Mouse (Mus musculus): ENCODE measurements around the gene Tecr. TPM values are rescaled to one million over a fixed set of nuclear protein-coding genes. Genes with fewer than 3 reads are reported as not detected.

Tecr gene
- polyA plus RNA-seq, 1 experiment from 2014 or later, result 497 TPM

DNA sequence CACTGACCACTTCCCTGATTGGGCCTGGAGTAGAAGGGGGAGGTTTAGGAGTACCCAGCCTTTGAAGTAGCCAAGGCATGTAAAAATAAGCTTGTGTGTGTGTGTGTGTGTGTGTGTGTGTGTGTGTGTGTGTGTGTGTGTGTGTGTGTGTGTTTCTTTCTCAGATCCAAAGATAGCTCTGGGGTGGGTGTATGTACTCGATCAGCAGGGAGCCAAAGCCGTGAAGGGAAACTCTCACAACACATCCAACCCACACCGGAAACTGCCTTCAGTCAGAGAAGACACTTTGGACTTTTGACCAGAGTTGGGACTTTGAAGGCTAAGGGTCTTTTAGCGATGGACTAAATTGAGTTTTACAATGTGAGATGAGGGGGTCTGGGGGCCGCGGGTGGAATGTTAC lies 41.9 kb upstream of the Tecr start:
- Histone ChIP-seq H3K36me3 (ENCODE audit: control insufficient read depth, insufficient read depth, low read length) (no peaks in the 10 kb centered on the region), H3K27ac (replicated peaks; ENCODE audit: low read depth, low read length) (no peak overlapping the region), H3K9ac (ENCODE audit: low read depth, low read length) (no peak overlapping the region), H3K4me1 (ENCODE audit: control insufficient read depth, insufficient read depth, low read length) (peaks cover 15% of the 10 kb centered on the region), H3K27me3 (replicated peaks; ENCODE audit: control insufficient read depth, insufficient read depth, low read length) (no peaks in the 10 kb centered on the region), H3K4me3 (ENCODE audit: low read depth, low read length) (no peak overlapping the region), H3K4me2 (ENCODE audit: low read depth, low read length) (no peak overlapping the region), H3K9me3 (ENCODE audit: control insufficient read depth, low read length) (no peaks in the 10 kb centered on the region; the same call in 1 of the 2 replicates)
- WGBS, result 92% methylated on average over 6 of the region's 6 CpGs
- DNase-seq (ENCODE audit: low spot score) (no peak), ATAC-seq (ENCODE audit: low read depth) (no peak)

DNA sequence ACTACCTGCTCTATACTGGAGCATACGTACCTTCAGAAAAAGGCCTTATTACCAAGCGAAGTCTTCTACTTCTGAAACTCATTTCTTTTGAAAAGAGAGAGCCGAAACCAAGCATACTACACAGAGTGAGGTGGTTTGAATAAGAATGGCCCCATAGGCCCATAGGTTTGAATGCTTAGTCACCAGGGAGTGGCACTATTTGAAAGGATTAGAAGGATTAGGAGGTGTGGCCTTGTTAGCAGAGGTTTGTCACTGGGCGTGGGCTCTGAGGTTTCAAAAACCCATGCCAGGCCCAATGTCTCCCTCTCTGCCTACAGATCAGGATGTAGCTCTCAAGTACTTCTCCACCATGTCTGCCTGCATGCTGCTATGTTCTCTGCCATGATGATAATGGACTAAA lies 40.3 kb upstream of the Tecr start:
- H3K4me2 ChIP-seq (ENCODE audit: low read depth, low read length), result no peak overlapping the region
- no peak for DNase-seq (ENCODE audit: low spot score)
- H3K27me3 ChIP-seq (replicated peaks; ENCODE audit: control insufficient read depth, insufficient read depth, low read length), result no peaks in the 10 kb centered on the region
- no peak overlapping the region for H3K9ac ChIP-seq (ENCODE audit: low read depth, low read length)
- no peak for ATAC-seq (ENCODE audit: low read depth)
- H3K27ac ChIP-seq (replicated peaks; ENCODE audit: low read depth, low read length), result no peak overlapping the region
- no peak overlapping the region for H3K4me3 ChIP-seq (ENCODE audit: low read depth, low read length)
- H3K4me1 ChIP-seq (ENCODE audit: control insufficient read depth, insufficient read depth, low read length), result peaks cover 5% of the 10 kb centered on the region; the same call in 1 of the 2 replicates
- WGBS, result 91% methylated on average over 4 of the region's 4 CpGs
- H3K9me3 ChIP-seq (ENCODE audit: control insufficient read depth, low read length), result no peaks in the 10 kb centered on the region; the same call in 1 of the 2 replicates
- no peaks in the 10 kb centered on the region for H3K36me3 ChIP-seq (ENCODE audit: control insufficient read depth, insufficient read depth, low read length)

DNA sequence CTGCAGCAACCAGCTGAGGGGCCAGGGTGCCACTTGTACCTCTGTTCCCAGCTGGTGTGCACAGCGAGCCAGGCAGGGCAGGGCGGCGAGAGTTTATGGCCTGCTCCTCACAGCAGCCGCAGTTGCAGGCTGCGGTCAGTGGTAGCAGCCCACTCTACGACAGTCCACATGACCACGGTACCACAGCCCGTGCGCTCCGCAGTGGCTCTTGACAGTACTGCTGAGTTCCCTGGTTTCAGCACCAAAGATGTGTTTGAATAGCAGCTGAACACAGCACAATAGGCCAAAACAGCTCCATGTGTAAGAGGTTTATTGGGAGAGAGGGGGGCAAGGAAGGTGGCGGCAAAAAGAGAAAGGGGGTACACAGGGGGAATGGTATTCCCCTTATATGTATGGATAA lies 39.7 kb upstream of the Tecr start:
- no peak for DNase-seq (ENCODE audit: low spot score)
- 94% methylated on average over 11 of the region's 11 CpGs for WGBS

DNA sequence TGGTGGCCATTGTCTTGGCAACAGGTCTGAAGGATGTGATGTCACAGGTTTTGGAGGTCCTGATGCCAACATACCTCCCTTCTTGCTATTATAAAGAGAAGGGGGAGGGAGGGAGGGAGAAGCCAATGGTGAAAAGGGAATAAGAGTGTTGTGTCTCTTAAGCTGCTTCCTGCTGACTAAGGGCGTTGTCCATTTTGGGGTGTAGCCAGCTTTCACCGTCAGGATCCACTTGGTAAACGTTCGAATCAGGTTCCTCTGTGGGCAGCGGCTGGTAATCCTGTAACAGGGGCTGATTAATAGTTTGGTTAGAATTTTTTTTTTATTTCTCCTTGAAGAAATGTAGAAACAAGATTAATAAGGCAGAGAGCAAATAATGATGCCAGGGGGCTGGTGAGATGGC lies 31.9 kb upstream of the Tecr start:
- 65% methylated on average over 5 of the region's 5 CpGs for WGBS
- DNase-seq (ENCODE audit: low spot score), result no peak
- ATAC-seq (ENCODE audit: low read depth), result no peak

More for the DNA sequence above, 39.7 kb upstream of the Tecr start:
- no peaks in the 10 kb centered on the region for H3K27me3 ChIP-seq (replicated peaks; ENCODE audit: control insufficient read depth, insufficient read depth, low read length)
- no peaks in the 10 kb centered on the region for H3K36me3 ChIP-seq (ENCODE audit: control insufficient read depth, insufficient read depth, low read length)
- no peaks in the 10 kb centered on the region; the same call in 1 of the 2 replicates for H3K9me3 ChIP-seq (ENCODE audit: control insufficient read depth, low read length)
- H3K4me3 ChIP-seq (ENCODE audit: low read depth, low read length), result no peak overlapping the region
- no peak overlapping the region for H3K9ac ChIP-seq (ENCODE audit: low read depth, low read length)
- peaks cover 5% of the 10 kb centered on the region; the same call in 1 of the 2 replicates for H3K4me1 ChIP-seq (ENCODE audit: control insufficient read depth, insufficient read depth, low read length)
- no peak overlapping the region for H3K27ac ChIP-seq (replicated peaks; ENCODE audit: low read depth, low read length)
- H3K4me2 ChIP-seq (ENCODE audit: low read depth, low read length), result no peak overlapping the region
- ATAC-seq (ENCODE audit: low read depth), result no peak

GRCm38 (mm10) chr8:83638856-83639255 lies 31.1 kb upstream of the Tecr start:
- Histone ChIP-seq H3K4me1 (ENCODE audit: control insufficient read depth, insufficient read depth, low read length) (no peaks in the 10 kb centered on the region), H3K4me2 (ENCODE audit: low read depth, low read length) (no peak overlapping the region), H3K4me3 (ENCODE audit: low read depth, low read length) (no peak overlapping the region), H3K27ac (replicated peaks; ENCODE audit: low read depth, low read length) (no peak overlapping the region), H3K9me3 (ENCODE audit: control insufficient read depth, low read length) (0 out of 2 replicates have a peak, but pooled peaks cover 5% of the 10 kb centered on the region), H3K27me3 (replicated peaks; ENCODE audit: control insufficient read depth, insufficient read depth, low read length) (no peaks in the 10 kb centered on the region), H3K36me3 (ENCODE audit: control insufficient read depth, insufficient read depth, low read length) (no peaks in the 10 kb centered on the region), H3K9ac (ENCODE audit: low read depth, low read length) (no peak overlapping the region)
- 66% methylated on average over 4 of the region's 4 CpGs for WGBS
- DNase-seq (ENCODE audit: low spot score) (no peak), ATAC-seq (ENCODE audit: low read depth) (no peak)

More for the DNA sequence above, 31.9 kb upstream of the Tecr start:
- no peak overlapping the region for H3K4me3 ChIP-seq (ENCODE audit: low read depth, low read length)
- H3K9ac ChIP-seq (ENCODE audit: low read depth, low read length), result no peak overlapping the region
- no peak overlapping the region for H3K4me2 ChIP-seq (ENCODE audit: low read depth, low read length)
- 0 out of 2 replicates have a peak, but pooled peaks cover 5% of the 10 kb centered on the region for H3K9me3 ChIP-seq (ENCODE audit: control insufficient read depth, low read length)
- no peaks in the 10 kb centered on the region for H3K36me3 ChIP-seq (ENCODE audit: control insufficient read depth, insufficient read depth, low read length)
- no peaks in the 10 kb centered on the region for H3K4me1 ChIP-seq (ENCODE audit: control insufficient read depth, insufficient read depth, low read length)
- H3K27ac ChIP-seq (replicated peaks; ENCODE audit: low read depth, low read length), result no peak overlapping the region
- no peaks in the 10 kb centered on the region for H3K27me3 ChIP-seq (replicated peaks; ENCODE audit: control insufficient read depth, insufficient read depth, low read length)

- no peak for DNase-seq (ENCODE audit: low spot score)
- Histone ChIP-seq H3K4me3 (ENCODE audit: low read depth, low read length) (no peak overlapping the region), H3K9ac (ENCODE audit: low read depth, low read length) (no peak overlapping the region), H3K4me2 (ENCODE audit: low read depth, low read length) (no peak overlapping the region), H3K27ac (replicated peaks; ENCODE audit: low read depth, low read length) (no peak overlapping the region), H3K27me3 (replicated peaks; ENCODE audit: control insufficient read depth, insufficient read depth, low read length) (no peaks in the 10 kb centered on the region), H3K4me1 (ENCODE audit: control insufficient read depth, insufficient read depth, low read length) (no peaks in the 10 kb centered on the region), H3K9me3 (ENCODE audit: control insufficient read depth, low read length) (0 out of 2 replicates have a peak, but pooled peaks cover 5% of the 10 kb centered on the region), H3K36me3 (ENCODE audit: control insufficient read depth, insufficient read depth, low read length) (no peaks in the 10 kb centered on the region)
- no peak for ATAC-seq (ENCODE audit: low read depth)
- 90% methylated on average over 7 of the region's 7 CpGs for WGBS
These were observed 24.4 kb upstream of the Tecr start for GRCm38 (mm10) chr8:83632083-83632707.

GRCm38 (mm10) chr8:83625676-83626299 lies 18.0 kb upstream of the Tecr start:
- H3K4me3 ChIP-seq (ENCODE audit: low read depth, low read length), result no peak overlapping the region
- H3K27me3 ChIP-seq (replicated peaks; ENCODE audit: control insufficient read depth, insufficient read depth, low read length), result no peaks in the 10 kb centered on the region
- WGBS, result 91% methylated on average over 6 of the region's 6 CpGs
- H3K4me2 ChIP-seq (ENCODE audit: low read depth, low read length), result no peak overlapping the region
- H3K36me3 ChIP-seq (ENCODE audit: control insufficient read depth, insufficient read depth, low read length), result no peaks in the 10 kb centered on the region
- H3K27ac ChIP-seq (replicated peaks; ENCODE audit: low read depth, low read length), result no peak overlapping the region
- H3K9me3 ChIP-seq (ENCODE audit: control insufficient read depth, low read length), result no peaks in the 10 kb centered on the region
- ATAC-seq (ENCODE audit: low read depth) (no peak), DNase-seq (ENCODE audit: low spot score) (no peak)
- H3K4me1 ChIP-seq (ENCODE audit: control insufficient read depth, insufficient read depth, low read length), result no peaks in the 10 kb centered on the region
- no peak overlapping the region for H3K9ac ChIP-seq (ENCODE audit: low read depth, low read length)

DNA sequence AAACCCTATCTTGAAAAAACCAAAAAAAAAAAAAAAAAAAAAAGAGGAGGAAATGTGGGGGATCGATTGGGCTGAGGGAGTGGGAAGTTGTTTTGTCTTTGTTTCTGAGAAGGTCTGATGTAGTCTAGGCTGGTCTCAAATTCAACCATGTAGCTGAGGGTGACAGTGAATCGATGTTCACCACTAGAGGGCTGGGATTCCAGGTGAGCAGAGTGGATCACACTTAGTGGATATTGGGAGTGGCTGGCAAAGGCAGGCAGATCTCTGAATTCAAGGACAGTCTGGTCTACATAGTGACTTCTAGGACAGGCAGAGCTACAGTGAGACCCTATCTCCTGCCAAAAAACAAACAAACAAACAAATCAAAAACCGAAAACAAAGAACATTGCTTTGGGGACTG lies 17.0 kb upstream of the Tecr start:
- Histone ChIP-seq H3K27ac (replicated peaks; ENCODE audit: low read depth, low read length) (no peak overlapping the region), H3K4me1 (ENCODE audit: control insufficient read depth, insufficient read depth, low read length) (no peaks in the 10 kb centered on the region), H3K9ac (ENCODE audit: low read depth, low read length) (no peak overlapping the region), H3K9me3 (ENCODE audit: control insufficient read depth, low read length) (no peaks in the 10 kb centered on the region), H3K4me3 (ENCODE audit: low read depth, low read length) (no peak overlapping the region), H3K4me2 (ENCODE audit: low read depth, low read length) (no peak overlapping the region), H3K27me3 (replicated peaks; ENCODE audit: control insufficient read depth, insufficient read depth, low read length) (no peaks in the 10 kb centered on the region), H3K36me3 (ENCODE audit: control insufficient read depth, insufficient read depth, low read length) (no peaks in the 10 kb centered on the region)
- no peak for ATAC-seq (ENCODE audit: low read depth)
- 34% methylated on average over 3 of the region's 3 CpGs for WGBS
- no peak for DNase-seq (ENCODE audit: low spot score)

DNA sequence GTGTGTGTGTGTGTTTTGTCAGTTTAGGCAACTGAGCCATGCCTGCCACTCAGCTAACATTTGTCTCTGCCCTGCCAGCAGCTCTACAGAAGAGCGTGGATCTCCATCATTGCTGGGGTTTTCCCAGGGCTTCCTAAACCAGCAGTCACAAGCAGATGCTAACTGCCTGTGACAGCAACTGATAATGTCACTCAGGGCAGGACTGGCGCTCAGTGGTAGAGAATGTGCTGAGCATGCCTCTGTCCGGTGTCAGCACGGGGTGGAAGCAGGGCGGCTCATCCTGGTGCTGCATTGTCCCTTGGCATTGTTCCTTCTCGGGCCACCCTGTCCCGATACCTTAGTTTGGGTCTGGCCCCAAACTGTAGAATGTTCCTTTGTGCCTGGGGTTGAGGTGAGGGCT lies 15.8 kb upstream of the Tecr start:
- WGBS, result 93% methylated on average over 7 of the region's 7 CpGs
- H3K36me3 ChIP-seq (ENCODE audit: control insufficient read depth, insufficient read depth, low read length), result no peaks in the 10 kb centered on the region
- no peak overlapping the region for H3K4me2 ChIP-seq (ENCODE audit: low read depth, low read length)
- ATAC-seq (ENCODE audit: low read depth), result no peak
- no peaks in the 10 kb centered on the region for H3K27me3 ChIP-seq (replicated peaks; ENCODE audit: control insufficient read depth, insufficient read depth, low read length)
- no peaks in the 10 kb centered on the region for H3K9me3 ChIP-seq (ENCODE audit: control insufficient read depth, low read length)
- H3K9ac ChIP-seq (ENCODE audit: low read depth, low read length), result no peak overlapping the region
- H3K4me1 ChIP-seq (ENCODE audit: control insufficient read depth, insufficient read depth, low read length), result no peaks in the 10 kb centered on the region
- H3K4me3 ChIP-seq (ENCODE audit: low read depth, low read length), result no peak overlapping the region
- DNase-seq (ENCODE audit: low spot score), result no peak
- H3K27ac ChIP-seq (replicated peaks; ENCODE audit: low read depth, low read length), result no peak overlapping the region
